Mouse (Mus musculus): ENCODE measurements around the gene Far2. TPM values are rescaled to one million over a fixed set of nuclear protein-coding genes. Genes with fewer than 3 reads are reported as not detected.

Gene Far2
- polyA plus RNA-seq, 1 experiment from 2014 or later = 8.7 TPM

DNA sequence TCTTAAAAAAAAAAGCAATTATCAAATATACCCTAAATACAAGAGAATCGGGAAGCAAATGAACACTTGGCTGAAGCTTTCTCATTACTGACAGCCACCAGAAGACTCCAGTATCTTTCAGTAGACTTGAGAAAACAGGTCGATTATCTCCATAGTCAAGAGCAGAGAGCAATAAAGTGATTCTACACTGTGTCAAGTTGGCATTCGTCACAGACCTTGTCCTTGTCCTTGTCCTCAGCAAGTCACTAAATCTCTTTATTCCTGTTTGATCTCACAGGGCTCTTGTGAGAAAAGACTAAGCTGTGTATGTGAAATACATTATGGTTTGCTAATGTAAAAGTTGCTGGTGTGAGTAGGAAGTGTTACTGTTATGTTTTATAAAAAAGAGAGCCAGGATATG lies 16.1 kb downstream of the Far2 start:
- H3K4me2 ChIP-seq (replicated peaks; ENCODE audit: low read depth) = no peak overlapping the region
- H3K27me3 ChIP-seq (replicated peaks; ENCODE audit: control insufficient read depth, insufficient read depth, low read length) = no peaks in the 10 kb centered on the region
- 0 out of 2 replicates have a peak, but pooled peaks cover 2% of the 10 kb centered on the region for H3K4me1 ChIP-seq (replicated peaks; ENCODE audit: control insufficient read depth, insufficient read depth, low read length)
- no peaks in the 10 kb centered on the region for H3K9me3 ChIP-seq (ENCODE audit: control insufficient read depth)
- no peaks in the 10 kb centered on the region for H3K36me3 ChIP-seq (ENCODE audit: control insufficient read depth, insufficient read depth)
- no peak; the same call in 1 of the 2 replicates for ATAC-seq
- no peak overlapping the region for H3K9ac ChIP-seq (ENCODE audit: low read depth, low read length)
- no peak overlapping the region for H3K4me3 ChIP-seq (ENCODE audit: low read depth, low read length)
- WGBS = 48% methylated on average over 3 of the region's 3 CpGs
- TF ChIP-seq CTCF (IDR thresholded peaks at IDR 0.05; ENCODE audit: low read depth) = no peak
- H3K27ac ChIP-seq (ENCODE audit: low read depth, low read length) = no peak overlapping the region

DNA sequence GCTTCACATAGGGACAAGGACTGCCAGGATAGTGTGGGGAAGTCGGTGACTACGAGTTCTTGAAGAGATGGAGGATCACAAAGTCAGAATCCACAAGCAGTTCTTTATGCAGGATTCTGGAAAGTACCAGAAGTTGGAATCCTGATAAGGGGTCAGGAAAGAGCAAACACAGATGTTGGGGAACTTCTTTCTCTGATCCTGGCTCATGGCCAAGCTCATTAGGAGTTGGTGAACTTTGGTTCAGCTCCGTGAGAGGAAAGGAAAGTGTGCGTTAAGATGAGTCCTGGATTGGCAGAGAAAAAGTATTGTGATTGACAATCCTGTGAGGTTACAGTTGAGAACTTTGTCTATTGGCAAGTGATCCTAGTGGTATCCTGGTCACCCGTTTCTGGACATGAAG lies 19.2 kb downstream of the Far2 start:
- no peak overlapping the region for H3K9ac ChIP-seq (ENCODE audit: low read depth, low read length)
- H3K27ac ChIP-seq (ENCODE audit: low read depth, low read length) = no peak overlapping the region
- ATAC-seq = peak; percentile 75
- H3K9me3 ChIP-seq (ENCODE audit: control insufficient read depth) = no peaks in the 10 kb centered on the region
- H3K4me1 ChIP-seq (replicated peaks; ENCODE audit: control insufficient read depth, insufficient read depth, low read length) = 0 out of 2 replicates have a peak, but pooled peaks cover 2% of the 10 kb centered on the region
- no peak overlapping the region for H3K4me3 ChIP-seq (ENCODE audit: low read depth, low read length)
- no peak overlapping the region; the same call in 1 of the 2 replicates for H3K4me2 ChIP-seq (replicated peaks; ENCODE audit: low read depth)
- no peak for TF ChIP-seq CTCF (IDR thresholded peaks at IDR 0.05; ENCODE audit: low read depth)
- H3K36me3 ChIP-seq (ENCODE audit: control insufficient read depth, insufficient read depth) = no peaks in the 10 kb centered on the region
- no peaks in the 10 kb centered on the region for H3K27me3 ChIP-seq (replicated peaks; ENCODE audit: control insufficient read depth, insufficient read depth, low read length)
- 37% methylated on average over 5 of the region's 5 CpGs for WGBS

DNA sequence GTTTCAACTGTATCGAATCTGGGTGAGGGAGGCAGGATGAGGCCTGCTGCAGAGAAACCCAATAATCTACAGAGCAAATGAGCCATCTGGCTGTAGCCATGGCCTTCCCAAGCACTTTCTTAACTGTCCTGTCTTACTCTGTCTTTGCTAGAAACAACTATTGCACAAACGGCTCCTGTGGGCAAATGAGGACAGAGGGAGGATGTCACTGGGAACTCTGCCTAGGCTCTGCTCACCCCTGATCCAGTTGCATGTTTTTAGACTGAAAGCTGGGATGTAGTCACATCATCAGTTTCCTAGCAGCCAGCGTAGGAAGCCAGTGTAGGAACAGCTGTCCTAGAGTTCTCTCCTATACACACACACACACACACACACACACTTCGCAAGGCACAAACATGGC lies 21.7 kb downstream of the Far2 start:
- no peak overlapping the region for H3K27ac ChIP-seq (ENCODE audit: low read depth, low read length)
- no peak for ATAC-seq
- H3K9me3 ChIP-seq (ENCODE audit: control insufficient read depth) = no peaks in the 10 kb centered on the region
- TF ChIP-seq CTCF (IDR thresholded peaks at IDR 0.05; ENCODE audit: low read depth) = no peak
- no peak overlapping the region for H3K9ac ChIP-seq (ENCODE audit: low read depth, low read length)
- 96% methylated on average over 4 of the region's 4 CpGs for WGBS
- H3K4me1 ChIP-seq (replicated peaks; ENCODE audit: control insufficient read depth, insufficient read depth, low read length) = 0 out of 2 replicates have a peak, but pooled peaks cover 2% of the 10 kb centered on the region
- H3K4me3 ChIP-seq (ENCODE audit: low read depth, low read length) = no peak overlapping the region
- H3K36me3 ChIP-seq (ENCODE audit: control insufficient read depth, insufficient read depth) = no peaks in the 10 kb centered on the region
- H3K4me2 ChIP-seq (replicated peaks; ENCODE audit: low read depth) = no peak overlapping the region
- no peaks in the 10 kb centered on the region for H3K27me3 ChIP-seq (replicated peaks; ENCODE audit: control insufficient read depth, insufficient read depth, low read length)

DNA sequence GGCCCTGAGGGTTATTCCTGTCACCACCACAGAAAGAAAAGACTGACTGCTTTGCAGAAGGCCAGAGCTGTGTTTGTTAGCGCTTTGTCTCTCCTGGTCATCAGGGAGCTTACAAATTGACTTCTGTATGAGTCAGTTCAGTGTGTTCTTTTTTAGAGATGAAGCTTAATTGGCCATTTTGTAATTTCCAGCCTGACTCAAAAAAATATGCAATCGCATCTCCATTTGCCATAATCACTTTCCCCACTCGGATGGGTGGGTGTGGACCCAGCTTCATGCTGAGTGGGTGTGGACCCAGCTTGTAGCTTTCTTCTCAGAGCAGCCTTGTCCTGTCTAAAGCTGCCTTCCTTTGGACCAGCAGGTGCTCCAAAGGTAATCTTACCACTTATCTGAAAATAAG lies 26.5 kb downstream of the Far2 start:
- Histone ChIP-seq H3K4me2 (replicated peaks; ENCODE audit: low read depth) (no peak overlapping the region), H3K4me1 (replicated peaks; ENCODE audit: control insufficient read depth, insufficient read depth, low read length) (no peaks in the 10 kb centered on the region), H3K27me3 (replicated peaks; ENCODE audit: control insufficient read depth, insufficient read depth, low read length) (no peaks in the 10 kb centered on the region), H3K27ac (ENCODE audit: low read depth, low read length) (no peak overlapping the region), H3K4me3 (ENCODE audit: low read depth, low read length) (no peak overlapping the region), H3K9ac (ENCODE audit: low read depth, low read length) (no peak overlapping the region), H3K36me3 (ENCODE audit: control insufficient read depth, insufficient read depth) (no peaks in the 10 kb centered on the region), H3K9me3 (ENCODE audit: control insufficient read depth) (no peaks in the 10 kb centered on the region)
- 68% methylated on average over 3 of the region's 3 CpGs for WGBS
- TF ChIP-seq CTCF (IDR thresholded peaks at IDR 0.05; ENCODE audit: low read depth) = no peak
- no peak for ATAC-seq

DNA sequence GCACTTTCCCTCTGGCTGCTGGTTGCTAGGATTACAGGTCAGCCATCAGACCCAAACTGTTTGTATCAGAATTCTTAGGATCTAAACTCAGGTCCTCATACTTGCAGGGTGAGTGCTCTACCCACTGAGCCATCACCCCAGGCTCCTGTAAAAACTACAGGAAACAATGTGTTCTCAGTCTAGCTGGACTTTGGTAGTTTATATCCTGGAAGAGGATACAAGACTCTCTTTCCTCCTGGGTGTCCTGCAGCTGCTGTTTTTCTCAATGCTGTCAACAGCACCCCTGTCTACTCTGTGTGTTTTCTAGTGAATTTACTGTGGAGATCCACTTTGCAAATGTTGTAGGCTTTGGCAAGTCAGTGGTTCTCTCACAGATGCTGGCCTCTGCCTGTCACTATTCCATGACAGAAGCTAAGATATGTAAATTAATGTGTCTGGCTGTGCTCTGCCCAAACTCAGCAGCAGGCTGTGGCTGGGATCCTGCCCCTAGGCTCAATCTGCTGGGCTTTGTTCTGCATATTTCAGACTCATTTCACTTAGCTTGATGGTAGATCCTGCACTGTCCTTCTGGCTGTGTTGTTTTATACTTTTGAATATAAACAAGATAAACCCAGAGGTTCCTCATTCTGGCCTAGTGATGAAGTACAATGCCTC lies 27.3 kb downstream of the Far2 start:
- Histone ChIP-seq H3K36me3 (ENCODE audit: control insufficient read depth, insufficient read depth) (no peaks in the 10 kb centered on the region), H3K4me2 (replicated peaks; ENCODE audit: low read depth) (no peak overlapping the region), H3K27me3 (replicated peaks; ENCODE audit: control insufficient read depth, insufficient read depth, low read length) (no peaks in the 10 kb centered on the region), H3K27ac (ENCODE audit: low read depth, low read length) (no peak overlapping the region), H3K9me3 (ENCODE audit: control insufficient read depth) (no peaks in the 10 kb centered on the region), H3K4me1 (replicated peaks; ENCODE audit: control insufficient read depth, insufficient read depth, low read length) (no peaks in the 10 kb centered on the region), H3K4me3 (ENCODE audit: low read depth, low read length) (no peak overlapping the region), H3K9ac (ENCODE audit: low read depth, low read length) (no peak overlapping the region)
- peak; percentile 61 for ATAC-seq
- TF ChIP-seq CTCF (IDR thresholded peaks at IDR 0.05; ENCODE audit: low read depth) = no peak

DNA sequence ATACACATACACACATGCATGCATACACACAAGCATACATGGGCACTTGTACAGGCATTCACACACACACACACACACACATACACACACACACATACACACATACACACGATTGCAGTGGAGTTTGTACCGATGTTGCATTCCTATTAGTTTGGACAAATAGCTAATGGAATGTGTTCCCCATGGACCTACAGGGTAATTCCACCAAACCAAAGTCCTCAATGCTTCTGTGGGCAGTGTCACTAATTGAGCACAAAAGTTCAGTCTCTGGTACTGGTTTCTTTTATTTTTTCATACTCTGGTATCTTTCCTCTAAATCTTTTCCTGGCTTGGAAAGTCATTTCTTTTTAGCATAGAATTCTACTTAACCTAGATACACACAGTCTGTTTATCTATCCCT lies 36.8 kb downstream of the Far2 start:
- H3K4me3 ChIP-seq (ENCODE audit: low read depth, low read length) = no peak overlapping the region
- no peak overlapping the region for H3K9ac ChIP-seq (ENCODE audit: low read depth, low read length)
- 52% methylated on average over 2 of the region's 2 CpGs for WGBS
- peak; percentile 67 for ATAC-seq
- TF ChIP-seq CTCF (IDR thresholded peaks at IDR 0.05; ENCODE audit: low read depth) = no peak
- H3K27me3 ChIP-seq (replicated peaks; ENCODE audit: control insufficient read depth, insufficient read depth, low read length) = no peaks in the 10 kb centered on the region
- H3K4me1 ChIP-seq (replicated peaks; ENCODE audit: control insufficient read depth, insufficient read depth, low read length) = no peaks in the 10 kb centered on the region
- H3K27ac ChIP-seq (ENCODE audit: low read depth, low read length) = no peak overlapping the region
- H3K9me3 ChIP-seq (ENCODE audit: control insufficient read depth) = no peaks in the 10 kb centered on the region
- no peaks in the 10 kb centered on the region for H3K36me3 ChIP-seq (ENCODE audit: control insufficient read depth, insufficient read depth)
- no peak overlapping the region for H3K4me2 ChIP-seq (replicated peaks; ENCODE audit: low read depth)

Measured in intestine, postnatal 0 days (tissue).